Mouse (Mus musculus): ENCODE results near the gene Prr36.
"Not testable (repeated sequence)": the region's sequence is repeated elsewhere in the genome, so short reads cannot be mapped to it uniquely, and the experiment has no call there.

The Prr36 gene

DNA sequence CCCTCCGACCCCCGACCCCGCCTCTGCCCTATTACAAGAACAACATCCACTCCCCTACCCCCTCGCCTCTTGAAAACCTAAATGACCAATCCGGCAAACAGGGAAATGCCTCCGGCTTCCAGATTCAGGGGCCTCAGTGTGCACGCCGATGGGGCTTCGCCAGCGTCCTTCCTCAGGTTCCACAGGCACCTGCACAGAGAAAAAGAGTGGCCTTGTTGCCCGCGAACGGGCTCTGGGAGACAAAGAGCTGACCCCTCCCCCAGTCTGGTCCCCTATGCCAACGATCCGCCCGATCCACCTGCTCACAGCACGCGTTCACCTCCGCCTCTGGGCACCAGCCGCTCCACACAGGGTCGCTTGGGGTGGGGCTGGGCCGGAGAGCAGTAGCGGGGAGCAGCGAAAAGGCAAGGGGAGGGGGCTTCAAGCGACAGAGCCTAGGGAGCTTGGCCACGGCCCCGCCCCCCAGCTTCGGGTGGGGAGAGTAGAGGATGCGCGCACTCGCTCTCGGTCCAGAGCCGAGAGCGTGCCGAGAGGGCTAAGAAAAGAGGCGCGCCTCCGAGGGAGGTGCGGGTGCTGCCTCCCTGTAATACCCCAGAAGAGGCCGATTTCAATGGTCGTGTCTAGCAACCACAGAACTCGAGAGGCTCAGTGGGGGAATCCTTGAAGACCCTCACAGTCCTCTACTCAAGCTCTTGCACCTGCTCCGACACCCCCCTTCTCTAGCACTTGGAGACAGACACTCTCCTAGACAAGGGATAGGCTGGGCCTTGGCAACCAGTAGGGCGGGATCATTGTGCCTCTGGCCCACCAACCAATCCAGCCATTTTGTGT is at the start of gene Prr36:
Gene Prr36 (minus strand): TSS at position 669 of the 831 bp plus-strand sequence.
- no peak for DNase-seq (ENCODE audit: low spot score)

DNA sequence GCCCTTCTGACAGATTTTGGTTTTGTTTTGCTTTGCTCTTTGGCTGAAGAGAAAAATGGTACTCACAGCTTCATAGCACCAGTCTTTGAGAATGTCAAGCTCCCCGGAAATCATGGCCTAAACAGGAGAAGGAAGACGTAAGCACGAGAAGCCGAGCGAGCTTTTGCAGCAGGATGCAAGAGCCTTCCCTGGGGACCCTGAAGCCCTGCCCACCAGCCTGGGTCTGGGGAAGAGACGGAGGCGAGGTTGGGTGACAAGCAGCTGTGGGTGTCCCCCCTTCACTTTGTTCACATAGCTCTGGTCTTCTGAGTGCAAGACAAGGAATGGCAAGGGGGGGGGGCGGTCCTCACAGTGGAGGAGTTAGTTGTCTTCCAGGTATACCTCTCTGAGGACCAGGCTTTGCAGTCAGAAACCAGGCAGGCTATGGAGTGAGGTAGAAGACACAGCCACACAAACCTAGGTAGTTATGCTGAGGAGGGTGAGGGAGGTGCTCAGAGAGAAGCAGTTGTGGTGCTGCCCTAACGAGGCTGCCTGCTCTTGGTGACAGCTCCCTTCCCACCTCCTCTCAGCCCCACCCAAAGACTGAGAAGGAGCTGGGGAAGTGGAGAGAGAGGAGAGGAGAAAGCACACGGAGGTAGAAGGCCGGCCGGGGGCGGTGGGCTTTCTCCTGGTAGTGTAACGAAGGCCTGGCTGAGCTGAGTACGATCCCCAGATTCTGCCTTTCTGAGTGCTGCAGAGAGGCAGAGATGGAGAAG is 48.1 kb upstream of the Prr36 start:
- no peak for DNase-seq (ENCODE audit: low spot score)

DNA sequence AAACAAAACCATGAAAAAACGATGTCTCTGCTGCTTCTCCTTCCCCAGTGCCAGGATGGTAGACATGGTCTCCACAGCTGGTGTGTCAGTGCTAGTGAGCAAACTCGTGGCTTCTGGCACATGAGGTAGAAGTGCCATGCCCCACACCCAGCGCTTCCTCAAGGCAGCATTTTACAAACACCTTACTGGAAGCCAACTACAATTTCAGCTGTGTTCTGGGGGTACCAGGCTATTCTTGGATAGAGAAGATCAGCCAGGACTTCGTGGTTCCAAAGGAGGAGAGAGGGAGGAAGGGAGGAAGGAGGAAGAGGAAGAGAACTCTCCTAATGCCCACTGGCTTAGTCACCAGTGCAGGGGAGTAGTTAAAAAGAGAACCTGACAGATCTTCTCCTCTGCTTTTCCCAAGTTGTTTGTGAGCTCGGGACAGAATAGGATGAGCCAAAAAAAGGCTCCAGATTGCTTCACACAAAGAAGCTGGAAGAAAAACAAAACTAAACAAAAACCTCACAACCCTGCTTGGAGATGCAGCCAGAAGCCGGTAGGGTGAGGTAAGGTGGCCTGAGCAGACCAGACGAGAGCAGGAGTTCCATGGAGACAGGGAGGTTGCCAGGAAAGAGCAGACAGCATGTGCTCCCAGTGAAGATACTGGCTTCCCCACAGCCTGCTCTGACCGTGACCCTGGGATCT is 46.0 kb upstream of the Prr36 start:
- no peak for DNase-seq (ENCODE audit: low spot score)

DNA sequence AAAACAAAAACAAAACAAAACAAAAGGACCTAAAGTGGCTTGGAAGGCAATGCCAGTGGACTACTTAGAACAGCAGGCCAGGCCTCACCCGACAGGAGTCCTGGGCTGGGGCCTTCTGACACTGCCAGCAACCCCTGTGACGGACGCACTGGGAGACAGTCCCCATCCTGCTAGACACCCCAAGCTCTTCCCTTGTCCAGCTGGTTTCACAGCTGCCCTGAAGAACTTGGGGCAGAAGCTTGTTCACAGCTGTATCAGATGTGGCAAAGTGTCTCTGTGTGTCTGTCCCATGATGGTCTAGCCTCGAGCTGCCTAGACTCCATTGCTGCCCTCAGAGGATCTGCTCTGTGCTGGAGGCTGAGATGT is 42.5 kb upstream of the Prr36 start:
- no peak for DNase-seq (ENCODE audit: low spot score)

DNA sequence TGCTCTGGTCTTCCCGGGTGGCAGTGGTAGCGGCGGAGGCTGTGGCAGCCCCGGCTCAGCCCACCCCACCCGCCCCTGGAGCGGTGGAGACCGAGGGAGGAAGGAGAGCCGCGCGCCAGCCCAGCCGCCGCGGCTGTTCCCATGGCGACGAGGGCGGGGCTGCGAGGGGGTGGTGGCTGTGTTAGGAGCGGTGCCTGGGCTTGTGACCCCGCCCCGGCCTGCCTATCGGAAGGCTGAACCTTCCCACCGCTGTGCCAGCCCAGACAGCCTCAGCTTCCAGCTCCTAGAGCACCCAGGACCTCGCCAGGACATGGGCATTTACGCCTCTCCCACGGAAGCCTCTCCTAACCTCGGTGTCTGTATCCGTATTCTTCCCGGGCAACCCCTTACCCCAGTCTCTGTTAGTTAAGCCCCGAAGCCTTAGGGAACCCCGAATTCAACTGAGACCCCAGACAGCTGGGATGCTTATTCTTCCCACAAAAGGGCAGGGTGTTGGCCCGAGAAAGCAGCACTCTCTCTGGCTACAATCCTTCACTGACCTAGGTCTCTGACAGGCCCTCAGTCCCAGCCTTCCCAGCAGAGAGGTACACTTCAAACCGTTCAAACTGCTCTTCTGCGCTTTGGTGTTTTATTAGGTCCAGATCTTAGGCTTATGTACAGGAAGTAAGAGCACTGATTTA is 42.0 kb upstream of the Prr36 start, which contains the start of gene Ctxn1:
Gene Ctxn1 (minus strand): TSS at position 150 of the 680 bp plus-strand sequence.
- peak; percentile 97 for DNase-seq (ENCODE audit: low spot score)

DNA sequence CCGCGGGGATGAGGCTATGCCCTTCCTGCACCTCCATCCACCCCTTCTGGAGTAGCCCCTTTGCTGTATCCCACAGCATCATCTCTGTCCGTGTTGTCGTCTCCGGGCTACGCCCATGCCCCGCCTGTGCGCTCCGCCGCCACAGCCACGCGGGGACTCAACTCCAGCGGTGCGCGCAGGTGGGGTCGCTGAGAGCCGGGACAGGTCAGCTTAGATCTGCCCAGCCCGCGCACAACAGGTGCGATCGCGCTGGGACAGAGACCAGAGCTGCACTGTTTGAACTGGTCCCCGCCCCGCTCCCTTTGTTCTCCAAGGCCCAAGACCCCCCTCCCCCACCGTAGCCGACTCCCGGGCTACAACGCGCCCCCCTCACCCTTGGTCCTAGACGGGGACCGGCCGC is 41.4 kb upstream of the Prr36 start:
- DNase-seq (ENCODE audit: low spot score) = no peak

DNA sequence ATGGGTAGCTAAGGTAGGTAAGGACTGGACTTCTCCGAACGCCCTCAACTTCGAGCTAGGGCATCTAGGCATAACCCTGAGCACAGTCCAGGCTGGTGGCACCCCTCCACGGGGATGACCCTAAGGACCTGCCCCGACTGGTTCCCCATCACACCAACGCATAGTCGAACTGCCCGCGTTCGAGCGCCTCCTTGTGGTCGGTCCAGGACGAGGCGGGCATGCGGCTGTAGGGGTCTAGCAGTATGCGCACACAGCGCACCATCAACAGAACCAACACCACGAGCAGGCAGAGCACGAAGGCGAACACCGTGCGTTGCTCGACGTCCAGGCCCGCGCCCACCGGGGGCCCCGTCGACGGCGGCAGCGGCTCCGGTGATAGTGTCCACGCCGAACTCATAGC is 41.0 kb upstream of the Prr36 start:
- DNase-seq (ENCODE audit: low spot score) = peak; percentile 78

DNA sequence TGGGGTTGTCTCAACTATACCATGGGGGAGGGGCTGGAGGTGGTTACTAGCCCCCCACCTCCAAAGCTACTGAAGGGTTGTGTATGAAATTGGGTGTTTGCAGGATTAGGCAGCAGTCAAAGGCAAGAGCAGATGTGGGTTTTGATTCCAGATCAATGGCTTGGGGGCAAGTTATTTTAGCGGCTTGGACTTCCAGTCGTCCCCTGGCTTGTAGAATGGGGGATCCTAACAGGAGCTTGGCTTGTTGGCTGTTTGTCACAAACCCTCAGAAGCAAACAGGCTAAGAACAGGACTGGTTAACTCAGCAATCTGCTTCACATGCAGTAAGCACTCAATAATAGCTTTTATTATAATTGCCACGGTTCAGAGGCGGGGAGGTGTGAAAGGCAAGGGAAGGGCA is 40.1 kb upstream of the Prr36 start:
- no peak for DNase-seq (ENCODE audit: low spot score)

DNA sequence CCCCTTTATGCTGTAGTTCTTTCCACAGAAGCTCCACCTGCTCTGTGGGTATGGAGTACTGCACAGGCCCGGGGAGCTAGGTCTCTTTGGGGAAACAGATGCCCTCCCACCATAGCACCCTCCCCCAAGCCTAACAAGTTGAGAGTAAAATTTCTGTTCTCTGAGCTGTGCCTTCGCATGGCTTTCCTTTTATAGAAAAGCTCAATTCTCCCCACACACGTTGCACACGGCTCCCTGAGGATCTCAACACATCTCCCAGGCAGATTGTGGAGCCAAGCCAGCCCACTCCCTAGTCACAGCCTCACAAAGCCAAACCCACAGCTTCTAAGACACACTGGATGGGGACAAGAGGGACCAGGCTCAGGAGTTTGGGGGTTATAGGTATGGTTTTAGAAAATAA is 39.7 kb upstream of the Prr36 start:
- DNase-seq (ENCODE audit: low spot score) = no peak

DNA sequence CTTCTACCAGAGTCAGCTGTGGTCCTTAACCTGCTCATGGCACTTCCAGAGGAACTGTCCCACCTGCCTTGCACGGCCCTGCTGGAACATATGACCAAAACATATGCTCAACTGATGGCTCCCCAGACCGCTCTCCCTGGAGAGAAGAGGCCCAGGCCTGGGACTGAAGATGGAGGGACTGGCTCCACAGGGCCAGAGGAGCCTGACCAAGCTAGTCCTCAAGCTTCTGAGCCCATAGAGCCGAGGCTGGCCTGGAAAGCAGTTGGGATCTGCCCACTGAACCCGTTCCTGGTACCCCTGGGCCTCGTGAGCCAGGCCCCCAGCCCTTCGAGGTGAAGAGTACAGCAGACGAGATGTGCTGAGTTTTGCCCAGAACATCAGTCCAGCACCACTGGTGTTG is 38.2 kb upstream of the Prr36 start:
- DNase-seq (ENCODE audit: low spot score) = not testable (repeated sequence)

DNA sequence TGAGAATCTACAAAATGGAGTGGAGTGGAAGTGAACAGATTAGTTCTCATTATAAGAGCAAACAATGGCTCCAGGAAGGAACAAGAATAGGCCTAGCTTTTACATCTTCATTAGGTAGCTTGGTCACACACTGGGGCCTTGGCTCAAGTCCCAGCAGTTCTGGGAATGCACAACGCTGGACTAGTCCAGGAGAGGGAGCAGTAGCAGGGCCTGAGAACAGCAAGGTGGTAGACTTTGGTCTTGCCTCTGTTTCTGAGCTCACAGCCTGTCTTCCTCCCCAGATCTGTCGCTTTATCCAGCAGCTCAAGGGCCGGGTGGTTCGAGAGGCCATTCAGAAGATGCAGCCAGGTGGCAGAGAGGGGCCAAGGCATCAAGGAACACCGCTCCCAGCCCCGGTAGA is 36.7 kb upstream of the Prr36 start:
- DNase-seq (ENCODE audit: low spot score) = peak; percentile 67

DNA sequence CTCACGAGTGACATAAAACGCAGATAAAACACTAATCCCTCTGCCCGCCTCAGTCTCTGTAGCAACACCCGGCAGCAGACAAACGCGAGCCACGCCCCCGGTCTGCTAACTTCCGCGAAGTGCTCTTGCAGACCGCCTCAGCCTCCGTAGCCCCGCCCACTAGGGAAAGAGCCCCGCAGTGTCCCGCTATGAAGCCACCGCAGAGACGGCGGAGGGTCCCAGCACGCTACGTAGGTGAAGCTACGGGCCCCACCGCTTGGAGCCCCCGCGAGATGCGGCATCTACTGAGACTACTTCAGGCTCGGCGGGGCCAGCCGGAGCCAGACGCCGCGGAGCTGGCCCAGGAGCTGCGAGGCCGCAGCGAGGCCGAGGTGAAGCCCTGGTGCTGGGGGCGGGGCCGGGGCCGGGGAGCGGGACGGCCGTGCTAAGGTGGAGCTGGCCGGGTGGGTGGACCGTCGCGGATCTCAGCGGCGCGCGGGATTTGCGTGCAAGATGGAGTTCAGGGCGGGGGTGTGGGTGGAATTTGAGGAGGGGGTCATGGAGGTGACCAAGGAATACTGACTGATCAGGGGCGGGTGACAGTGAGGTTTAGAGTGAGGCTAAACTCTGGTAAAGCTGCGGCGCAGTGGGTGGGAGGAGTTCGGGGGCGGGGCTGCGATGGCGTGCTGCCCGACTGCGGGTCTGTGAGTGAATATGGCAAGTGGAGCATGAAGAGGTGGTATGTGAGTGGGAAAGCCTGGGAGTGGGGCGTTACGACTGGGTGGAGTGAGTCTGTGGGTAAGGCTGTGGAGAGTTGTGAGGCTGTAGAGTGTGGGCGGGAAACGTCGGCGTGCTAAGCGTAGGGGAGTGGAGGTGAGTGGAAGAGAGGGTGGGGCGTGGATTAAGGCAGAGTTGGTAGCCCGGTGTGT is 35.9 kb upstream of the Prr36 start, which contains the start of gene Snapc2:
Gene Snapc2 (plus strand): TSS at position 147 of the 908 bp plus-strand sequence.
- DNase-seq (ENCODE audit: low spot score) = peak; percentile 97

DNA sequence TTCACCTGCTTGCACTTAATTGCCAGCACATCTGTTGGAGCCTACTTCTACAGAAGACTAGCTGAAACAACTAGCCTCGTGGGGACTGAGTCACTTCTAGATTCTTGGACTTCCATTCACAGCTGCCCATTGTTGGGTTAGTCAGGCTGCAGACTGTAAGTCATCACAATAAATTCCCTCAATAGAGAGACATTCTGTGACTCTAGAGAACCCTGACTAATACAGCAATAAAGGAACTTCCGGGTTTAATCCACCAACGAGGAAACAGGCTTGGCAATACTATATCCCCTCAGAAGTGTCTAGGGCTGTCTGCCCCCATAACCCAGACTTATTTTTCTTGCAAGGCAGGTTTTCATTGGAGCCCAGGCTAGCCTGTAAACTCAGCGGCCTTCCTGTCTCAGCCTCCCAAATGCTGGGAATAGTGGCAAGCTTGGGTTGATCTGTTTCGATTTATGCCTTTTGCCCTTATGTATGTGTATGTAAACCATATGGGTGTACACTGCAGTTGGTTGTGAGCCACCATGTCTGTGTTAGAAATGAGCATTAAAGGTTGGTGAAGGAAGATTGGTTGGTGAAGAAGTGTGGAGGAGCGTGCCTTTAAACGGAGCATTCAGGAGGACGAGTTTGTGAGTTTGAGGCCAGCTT is 35.0 kb upstream of the Prr36 start:
- no peak for DNase-seq (ENCODE audit: low spot score)

DNA sequence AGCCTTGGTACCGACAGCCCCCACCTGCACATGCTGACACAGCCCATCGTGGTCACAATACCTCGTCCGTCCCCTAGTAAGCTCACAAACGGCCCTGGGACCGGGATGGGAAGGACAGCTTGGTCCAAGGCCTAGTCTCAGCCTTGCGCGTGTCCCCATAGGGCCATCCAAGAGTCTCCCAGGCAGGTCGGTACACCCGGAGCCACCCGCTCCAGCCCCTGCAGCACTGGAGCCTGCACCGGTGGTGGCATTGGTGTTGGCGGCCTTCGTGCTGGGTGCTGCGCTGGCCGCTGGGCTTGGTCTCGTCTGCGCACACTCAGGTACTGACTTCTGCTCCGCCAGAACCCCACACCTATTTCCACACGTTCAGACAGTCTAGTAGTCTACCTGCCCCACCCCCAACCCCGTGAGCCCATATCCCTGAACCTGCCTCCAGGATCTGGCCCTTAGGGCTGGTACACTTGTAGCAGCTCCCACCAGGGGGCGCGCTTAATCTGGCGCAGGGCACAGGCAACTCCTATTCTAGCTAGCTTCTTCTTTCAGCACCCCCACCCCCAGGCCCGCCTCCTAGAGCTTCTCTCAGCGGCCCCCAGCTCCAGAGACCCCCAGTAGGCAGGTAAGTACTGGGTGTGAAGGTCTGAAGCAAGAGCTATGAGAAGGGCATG is 33.2 kb upstream of the Prr36 start:
- DNase-seq (ENCODE audit: low spot score) = peak; percentile 86

DNA sequence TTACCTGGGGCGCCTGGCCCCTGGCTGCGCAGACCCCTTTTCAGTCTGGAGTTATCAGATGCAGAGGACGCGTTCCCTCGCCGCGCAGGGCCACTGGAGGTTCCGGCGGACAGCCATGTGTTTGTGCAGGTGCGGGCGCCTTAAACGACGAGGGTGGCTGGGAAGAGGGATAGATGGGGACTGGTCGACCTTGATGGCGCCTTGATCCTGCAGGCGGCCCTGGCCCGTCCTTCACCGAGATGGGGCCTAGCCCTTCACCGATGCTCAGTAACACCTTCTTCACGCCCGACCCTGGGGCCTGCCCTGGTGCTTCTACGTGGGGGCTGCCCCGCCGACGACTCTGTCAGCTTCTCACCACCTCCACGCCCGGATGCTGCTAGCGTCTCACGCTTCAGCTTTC is 32.0 kb upstream of the Prr36 start:
- no peak for DNase-seq (ENCODE audit: low spot score)

DNA sequence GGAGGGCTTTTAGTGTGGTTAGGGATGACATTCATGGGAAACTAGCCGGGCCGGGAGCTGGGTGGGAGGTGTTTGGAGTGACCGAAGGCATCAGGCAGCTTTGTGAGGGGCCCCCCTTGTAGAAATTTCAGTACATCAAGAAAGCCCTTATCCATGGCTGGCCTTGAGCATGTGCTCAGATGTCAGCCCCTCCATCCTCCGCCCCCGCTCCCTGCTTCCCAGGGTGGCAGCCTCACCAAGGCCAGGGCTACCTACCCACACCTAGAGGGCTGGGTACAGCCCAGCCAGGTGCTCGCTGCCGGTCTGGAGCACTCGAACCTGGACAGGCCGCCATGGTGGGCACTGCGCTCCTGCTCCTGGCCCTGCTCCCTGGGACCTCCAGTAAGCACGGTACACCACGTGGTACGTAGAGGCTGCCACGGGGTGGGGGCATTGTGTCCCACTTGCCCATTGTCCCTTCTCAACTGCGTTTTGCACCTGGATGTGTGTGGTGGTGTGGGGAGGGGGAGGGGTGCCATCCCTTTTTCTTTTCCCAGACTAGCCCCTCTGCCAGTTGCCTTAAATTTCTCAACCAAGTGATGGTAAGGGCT is 30.8 kb upstream of the Prr36 start, which contains the start of gene Tgfbr3l:
Gene Tgfbr3l (plus strand): TSS at position 264 of the 590 bp plus-strand sequence.
- DNase-seq (ENCODE audit: low spot score) = no peak

DNA sequence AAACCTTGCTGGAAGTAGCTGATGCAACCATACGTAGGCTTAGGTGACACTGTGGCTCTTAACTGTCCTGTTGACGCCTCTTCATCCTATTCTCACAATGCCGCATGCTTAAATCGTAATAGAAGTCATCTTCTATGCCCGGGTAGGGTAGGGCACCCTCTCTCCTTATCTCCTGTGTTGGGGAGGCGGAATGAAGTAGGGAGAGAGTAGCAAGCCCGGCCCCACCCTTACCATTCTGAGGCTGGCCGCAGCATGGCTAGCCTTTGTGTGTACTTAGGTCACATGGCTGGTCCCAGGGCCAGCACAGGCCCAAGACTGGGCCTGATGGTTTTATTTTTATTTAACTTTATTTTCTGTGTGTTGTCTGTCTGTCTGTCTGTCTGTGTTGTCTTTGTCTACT is 30.0 kb upstream of the Prr36 start:
- DNase-seq (ENCODE audit: low spot score) = no peak

DNA sequence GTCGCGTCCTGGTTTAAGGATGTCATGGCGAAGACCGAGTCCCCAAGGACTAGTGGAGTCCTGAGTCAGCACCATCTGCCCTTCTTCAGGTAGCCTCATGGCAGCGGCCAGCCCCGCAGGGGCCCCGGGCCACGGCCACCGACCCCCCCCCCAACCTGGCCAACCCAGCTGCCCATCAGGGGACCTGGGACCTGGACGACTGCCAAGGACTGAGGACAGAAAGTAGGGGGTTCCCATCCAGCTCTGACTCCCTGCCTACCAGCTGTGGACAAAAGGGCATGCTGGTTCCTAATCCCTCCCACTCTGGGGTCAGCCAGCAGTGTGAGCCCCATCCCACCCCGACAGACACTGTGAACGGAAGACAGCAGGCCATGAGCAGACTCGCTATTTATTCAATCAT is 28.5 kb upstream of the Prr36 start:
- DNase-seq (ENCODE audit: low spot score) = no peak

DNA sequence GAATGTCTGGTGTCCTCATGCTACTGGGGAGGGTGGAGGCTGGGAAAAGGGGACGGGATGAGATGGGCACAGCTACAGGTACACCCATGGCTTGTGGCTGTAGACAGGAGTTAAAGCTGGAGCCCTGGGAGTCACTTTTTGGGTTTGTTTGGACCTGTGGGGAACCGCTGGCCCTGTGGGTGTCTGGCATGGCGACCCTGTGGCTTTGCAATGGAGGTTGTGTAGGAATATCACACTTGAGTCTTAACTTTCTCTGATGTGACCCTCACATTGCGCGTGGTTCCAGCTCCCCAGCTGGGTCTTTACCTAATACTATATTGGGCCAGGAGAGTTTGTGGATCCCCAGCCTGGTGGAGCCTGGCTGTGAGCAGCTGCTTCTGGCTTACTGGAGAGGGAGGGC is 27.8 kb upstream of the Prr36 start:
- DNase-seq (ENCODE audit: low spot score) = no peak

Measured in urinary bladder, postnatal 14 days (tissue).